Mouse (Mus musculus) liver, embryonic 11.5 days (tissue): Measurements from ENCODE around the gene Akap7. TPM values are rescaled to one million over a fixed set of nuclear protein-coding genes. Genes with fewer than 3 reads are reported as not detected.
A peak's percentile ranks its signal among the peaks of the same experiment; 100 is the strongest.

Source experiments
- ATAC-seq: fragments of 200-750 bp; cut with Nextera tagmentation; replicated peaks from 2 replicates; pipeline ENCODE4 v1.8.0; 2017; ENCODE audit warnings: moderate number of reproducible peaks, mild to moderate bottlenecking, moderate TSS enrichment, moderate library complexity; ENCODE audit not compliant: low FRiP score
- DNase-seq: peaks from one replicate; pipeline ENCODE4 v3.0.0-alpha.2; 2017; ENCODE audit warnings: low spot score
- H3K27ac ChIP-seq: fragments of 300-500 bp; sonication (generic); 2 replicates; pipeline ENCODE4 v1.5.1; 2014; ENCODE audit warnings: mild to moderate bottlenecking, low read depth, low read length, control low read depth
- H3K27me3 ChIP-seq: fragments of 300-500 bp; sonication (generic); replicated peaks from 2 replicates; pipeline ENCODE4 v1.6.1; 2014; ENCODE audit warnings: low read length, mixed read lengths; ENCODE audit not compliant: control insufficient read depth, insufficient read depth
- H3K36me3 ChIP-seq: fragments of 300-500 bp; sonication (generic); 2 replicates; pipeline ENCODE4 v1.6.1; 2014; ENCODE audit warnings: mild to moderate bottlenecking, low read length, moderate library complexity, mixed read lengths; ENCODE audit not compliant: control insufficient read depth, insufficient read depth
- H3K4me1 ChIP-seq: fragments of 300-500 bp; sonication (generic); replicated peaks from 2 replicates; pipeline ENCODE4 v1.6.1; 2014; ENCODE audit warnings: low read length, mixed read lengths; ENCODE audit not compliant: control insufficient read depth, insufficient read depth
- H3K4me2 ChIP-seq: fragments of 300-500 bp; sonication (generic); 2 replicates; pipeline ENCODE4 v1.6.1; 2014; ENCODE audit warnings: mild to moderate bottlenecking, control low read depth, moderate library complexity
- H3K4me3 ChIP-seq: fragments of 300-500 bp; sonication (generic); 2 replicates; pipeline ENCODE4 v1.5.1; 2014; ENCODE audit warnings: low read depth, low read length, control low read depth
- H3K9ac ChIP-seq: fragments of 300-500 bp; sonication (generic); 2 replicates; pipeline ENCODE4 v1.6.1; 2014; ENCODE audit warnings: low read depth, low read length, control low read depth
- H3K9me3 ChIP-seq: fragments of 300-500 bp; sonication (generic); 2 replicates; pipeline ENCODE4 v1.6.1; 2016; ENCODE audit warnings: low read length, inconsistent platforms, mixed read lengths; ENCODE audit not compliant: control insufficient read depth
- WGBS: fragments of 180-500 bp; shearing (Covaris S2); extraction: QIAGEN DNeasy Blood & Tissue Kit; methylation state at CpG from one replicate; pipeline ENCODE4 v1.1.7; 2014; 5-methylcytosine and 5-hydroxymethylcytosine counted together
- polyA plus RNA-seq: library from polyadenylated mRNA; unstranded; fragments of >200 nt; fragmentation: Nextera tagmentation; extraction: Ambion mirVana; gene quantifications from 2 replicates; pipeline ENCODE4 v1.2.1, GENCODE M21; 2014

Gene Akap7
- polyA plus RNA-seq, 1 experiment from 2014 or later, result 21.6 TPM

DNA sequence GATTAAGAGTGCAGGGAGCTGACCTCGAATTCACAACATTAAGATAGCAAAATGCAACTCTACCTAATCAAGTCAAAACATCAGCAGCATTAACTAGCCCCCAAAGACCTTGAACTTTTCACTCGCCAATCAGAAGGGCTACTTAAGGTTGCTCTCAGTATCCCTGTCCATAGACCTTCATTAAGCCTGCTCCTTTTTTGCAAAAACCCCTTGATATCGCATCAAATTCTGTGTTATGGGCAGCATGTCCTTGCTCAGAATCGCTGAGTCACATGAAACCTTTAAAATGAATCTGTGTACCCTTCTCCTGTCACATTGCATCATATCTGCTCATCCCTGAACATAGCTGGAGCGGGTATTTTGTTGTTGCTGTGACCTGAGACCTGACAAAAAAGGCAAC lies 149.0 kb downstream of the Akap7 start:
- ATAC-seq, result no peak
- no peaks in the 10 kb centered on the region for H3K36me3 ChIP-seq
- peaks cover 8% of the 10 kb centered on the region for H3K4me1 ChIP-seq
- no peak for DNase-seq
- no peak overlapping the region for H3K4me3 ChIP-seq
- WGBS, result 74% methylated on average over 5 of the region's 5 CpGs
- H3K27ac ChIP-seq, result no peak overlapping the region
- H3K9ac ChIP-seq, result no peak overlapping the region
- no peaks in the 10 kb centered on the region for H3K9me3 ChIP-seq
- H3K4me2 ChIP-seq, result no peak overlapping the region
- H3K27me3 ChIP-seq, result no peaks in the 10 kb centered on the region

GRCm38 (mm10) chr10:25157339-25157738 lies 150.3 kb downstream of the Akap7 start:
- no peak for DNase-seq
- H3K4me1 ChIP-seq, result peaks cover 8% of the 10 kb centered on the region
- ATAC-seq, result no peak

GRCm38 (mm10) chr10:25154225-25154624 lies 153.4 kb downstream of the Akap7 start:
- no peaks in the 10 kb centered on the region for H3K9me3 ChIP-seq
- no peaks in the 10 kb centered on the region for H3K27me3 ChIP-seq
- H3K4me2 ChIP-seq, result no peak overlapping the region
- no peaks in the 10 kb centered on the region for H3K4me1 ChIP-seq
- no peaks in the 10 kb centered on the region for H3K36me3 ChIP-seq
- 78% methylated on average over 6 of the region's 6 CpGs for WGBS
- H3K27ac ChIP-seq, result no peak overlapping the region
- no peak overlapping the region for H3K4me3 ChIP-seq
- ATAC-seq (no peak), DNase-seq (no peak)
- H3K9ac ChIP-seq, result no peak overlapping the region

More at GRCm38 (mm10) chr10:25157339-25157738, 150.3 kb downstream of the Akap7 start:
- Histone ChIP-seq H3K27ac (no peak overlapping the region), H3K9ac (no peak overlapping the region), H3K36me3 (no peaks in the 10 kb centered on the region), H3K4me2 (no peak overlapping the region), H3K27me3 (no peaks in the 10 kb centered on the region), H3K9me3 (no peaks in the 10 kb centered on the region), H3K4me3 (no peak overlapping the region)

GRCm38 (mm10) chr10:25151172-25151800 lies 156.4 kb downstream of the Akap7 start:
- WGBS, result 89% methylated on average over 7 of the region's 7 CpGs
- Histone ChIP-seq H3K27me3 (no peaks in the 10 kb centered on the region), H3K9me3 (no peaks in the 10 kb centered on the region), H3K4me2 (no peak overlapping the region), H3K4me1 (no peaks in the 10 kb centered on the region), H3K9ac (no peak overlapping the region), H3K27ac (no peak overlapping the region), H3K36me3 (no peaks in the 10 kb centered on the region), H3K4me3 (no peak overlapping the region)
- ATAC-seq (no peak), DNase-seq (no peak)

- Histone ChIP-seq H3K4me1 (peaks cover 11% of the 10 kb centered on the region), H3K4me2 (peak overlapping the region; percentile 52), H3K9ac (no peak overlapping the region), H3K36me3 (no peaks in the 10 kb centered on the region), H3K27me3 (no peaks in the 10 kb centered on the region), H3K9me3 (no peaks in the 10 kb centered on the region), H3K4me3 (no peak overlapping the region), H3K27ac (no peak overlapping the region)
- WGBS, result 74% methylated on average over 12 of the region's 12 CpGs
- ATAC-seq (no peak), DNase-seq (no peak)
Measured at GRCm38 (mm10) chr10:25145851-25146250, 161.8 kb downstream of the Akap7 start.

DNA sequence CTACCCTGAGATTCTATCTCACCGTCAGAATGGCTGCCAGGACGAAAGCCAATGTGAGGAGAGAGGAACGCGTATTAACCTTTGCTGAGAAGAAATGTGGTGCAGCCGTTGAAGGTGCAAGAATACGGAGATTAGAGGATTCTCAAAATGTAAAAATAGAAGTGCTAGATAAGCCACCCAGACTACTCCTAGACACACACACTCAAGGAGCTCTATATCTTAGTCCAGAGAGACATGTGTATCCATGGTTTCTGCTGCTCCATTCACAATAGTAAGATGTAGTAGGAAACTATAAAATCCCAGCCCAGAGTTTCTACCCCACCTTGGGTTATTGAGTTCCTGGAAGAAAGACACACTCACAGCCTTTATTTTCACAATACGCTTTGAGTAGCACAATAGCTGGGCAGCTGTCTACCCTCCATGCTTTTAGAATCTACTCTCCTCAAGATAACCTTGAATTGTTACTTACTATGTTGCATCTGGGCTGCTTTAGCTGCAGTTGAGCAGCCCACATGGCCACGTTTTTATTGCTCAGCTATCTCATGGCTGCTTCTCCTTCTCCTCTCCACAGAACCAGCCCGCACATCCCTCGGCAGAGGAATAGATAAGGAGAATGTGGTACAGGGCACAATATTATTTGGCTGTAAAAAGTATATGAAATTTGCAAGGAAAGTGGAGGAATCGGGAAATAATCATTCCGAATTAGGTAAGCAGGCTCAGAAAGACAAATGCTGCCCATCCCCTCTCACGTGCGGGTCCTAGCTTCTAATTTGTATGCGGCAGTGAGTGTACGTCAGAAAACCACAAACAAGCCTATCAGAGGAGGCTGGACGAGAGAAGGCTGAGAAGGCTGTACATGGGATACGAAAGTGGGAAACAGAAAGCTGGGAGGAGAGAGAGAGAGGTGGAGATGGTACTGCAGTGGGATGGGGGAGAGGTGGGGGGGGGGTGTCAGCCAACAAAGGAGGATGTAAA lies 162.6 kb downstream of the Akap7 start:
- Histone ChIP-seq H3K9ac (no peak overlapping the region), H3K36me3 (no peaks in the 10 kb centered on the region), H3K27ac (no peak overlapping the region), H3K27me3 (no peaks in the 10 kb centered on the region), H3K4me3 (peak overlapping the region; percentile 3; the same call in 1 of the 2 replicates), H3K4me2 (peak overlapping the region; percentile 52), H3K4me1 (peaks cover 14% of the 10 kb centered on the region), H3K9me3 (no peaks in the 10 kb centered on the region)
- DNase-seq (no peak), ATAC-seq (peak; percentile 66; the same call in 1 of the 2 replicates)
- 43% methylated on average over 18 of the region's 18 CpGs for WGBS

DNA sequence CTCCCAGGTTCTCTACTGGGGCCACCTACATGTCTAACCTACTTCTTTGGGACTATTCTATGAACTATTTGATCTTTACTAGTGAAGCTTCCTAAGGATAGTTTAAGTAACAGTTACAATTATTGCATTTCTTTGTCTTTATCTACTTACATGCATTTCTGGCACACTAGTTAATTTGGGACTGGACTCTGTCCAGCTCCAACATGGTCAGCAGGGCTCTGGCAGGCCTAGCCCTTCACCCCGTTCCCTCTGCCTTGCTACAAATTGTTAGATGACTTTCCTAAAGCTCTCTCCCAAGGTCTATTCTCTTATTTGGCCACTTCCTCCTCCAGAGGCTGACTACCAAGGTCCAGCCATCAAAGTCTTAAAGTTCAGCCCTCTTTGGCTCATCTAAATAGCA lies 165.9 kb downstream of the Akap7 start:
- DNase-seq (no peak), ATAC-seq (no peak)
- H3K9me3 ChIP-seq, result no peaks in the 10 kb centered on the region
- H3K4me2 ChIP-seq, result no peak overlapping the region
- no peaks in the 10 kb centered on the region for H3K27me3 ChIP-seq
- 68% methylated on average over 1 of the region's 1 CpGs for WGBS
- peaks cover 14% of the 10 kb centered on the region for H3K4me1 ChIP-seq
- H3K4me3 ChIP-seq, result no peak overlapping the region
- H3K9ac ChIP-seq, result no peak overlapping the region
- H3K36me3 ChIP-seq, result no peaks in the 10 kb centered on the region
- H3K27ac ChIP-seq, result no peak overlapping the region

DNA sequence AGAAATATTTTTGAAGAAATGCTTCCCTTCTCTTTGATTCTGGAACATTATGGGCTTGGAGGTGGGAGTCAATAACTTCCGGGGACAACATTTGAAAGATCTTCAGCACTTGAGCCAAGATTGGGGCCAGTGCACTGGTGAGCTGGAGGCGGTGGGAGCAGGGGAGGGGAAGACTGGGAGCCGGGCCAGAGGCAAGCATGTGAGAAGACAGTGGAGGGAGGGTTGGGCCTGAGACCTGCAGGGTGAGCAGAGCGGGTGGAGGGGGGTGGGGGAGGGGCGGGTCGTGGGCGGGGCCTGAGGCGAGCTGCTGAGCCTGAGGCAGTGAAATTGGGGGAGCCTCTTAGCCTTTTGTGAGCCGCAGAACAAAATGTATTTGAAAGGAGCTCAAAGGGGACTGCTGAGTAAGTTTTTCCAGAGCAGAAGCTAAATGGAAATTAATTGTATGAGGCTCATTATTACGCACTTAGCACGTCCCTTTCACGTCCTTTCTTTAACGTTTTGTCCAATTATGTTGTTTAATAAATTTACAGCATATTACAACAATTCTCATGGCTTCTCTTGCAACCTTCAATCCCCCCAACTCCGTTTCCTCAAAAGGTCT lies 167.4 kb downstream of the Akap7 start:
- 39% methylated on average over 14 of the region's 14 CpGs for WGBS
- Histone ChIP-seq H3K9ac (no peak overlapping the region), H3K27me3 (no peaks in the 10 kb centered on the region), H3K4me2 (no peak overlapping the region), H3K36me3 (no peaks in the 10 kb centered on the region), H3K4me1 (peaks cover 14% of the 10 kb centered on the region), H3K4me3 (no peak overlapping the region), H3K27ac (no peak overlapping the region), H3K9me3 (no peaks in the 10 kb centered on the region)
- DNase-seq (no peak), ATAC-seq (peak; percentile 63; the same call in 1 of the 2 replicates)
